Mouse (Mus musculus) embryonic facial prominence, embryonic 12.5 days (tissue): ENCODE results near the gene Saa3. TPM values are rescaled to one million over a fixed set of nuclear protein-coding genes. Genes with fewer than 3 reads are reported as not detected.

ENCODE experiments used
- ATAC-seq: fragments of 200-750 bp; cut with Nextera tagmentation; 2 replicates; pipeline ENCODE4 v1.8.0; 2017; ENCODE audit not compliant: insufficient number of reproducible peaks, insufficient read depth, low FRiP score, low TSS enrichment
- H3K27ac ChIP-seq: fragments of 300-500 bp; sonication (generic); 2 replicates; pipeline ENCODE4 v1.5.1; 2016; ENCODE audit warnings: mild to moderate bottlenecking
- H3K27me3 ChIP-seq: fragments of 300-500 bp; sonication (generic); 2 replicates; pipeline ENCODE4 v1.6.1; 2016; ENCODE audit warnings: mild to moderate bottlenecking, moderate library complexity
- H3K36me3 ChIP-seq: fragments of 300-500 bp; sonication (generic); 2 replicates; pipeline ENCODE4 v1.6.1; 2016; ENCODE audit warnings: mild to moderate bottlenecking
- H3K4me1 ChIP-seq: fragments of 300-500 bp; sonication (generic); 2 replicates; pipeline ENCODE4 v1.6.1; 2016
- H3K4me2 ChIP-seq: fragments of 300-500 bp; sonication (generic); replicated peaks from 2 replicates; pipeline ENCODE4 v1.6.1; 2016; ENCODE audit warnings: mild to moderate bottlenecking, moderate library complexity
- H3K4me3 ChIP-seq: fragments of 300-500 bp; sonication (generic); 2 replicates; pipeline ENCODE4 v1.5.1; 2016; ENCODE audit warnings: mild to moderate bottlenecking
- H3K9ac ChIP-seq: fragments of 300-500 bp; sonication (generic); 2 replicates; pipeline ENCODE4 v1.6.1; 2016; ENCODE audit warnings: mild to moderate bottlenecking, moderate library complexity
- H3K9me3 ChIP-seq: fragments of 300-500 bp; sonication (generic); 2 replicates; pipeline ENCODE4 v1.6.1; 2016; ENCODE audit warnings: mild to moderate bottlenecking, moderate library complexity
- WGBS: fragments of 180-500 bp; shearing (Covaris S2); methylation state at CpG from one replicate; pipeline ENCODE4 v1.1.7; 2016; 5-methylcytosine and 5-hydroxymethylcytosine counted together
- polyA plus RNA-seq: library from polyadenylated mRNA; unstranded; fragments of >200 nt; fragmentation: Nextera tagmentation; extraction: Ambion mirVana; gene quantifications from 2 replicates; pipeline ENCODE4 v1.2.1, GENCODE M21; 2016

Saa3 gene
- polyA plus RNA-seq, 1 experiment from 2014 or later = 0.17 TPM

DNA sequence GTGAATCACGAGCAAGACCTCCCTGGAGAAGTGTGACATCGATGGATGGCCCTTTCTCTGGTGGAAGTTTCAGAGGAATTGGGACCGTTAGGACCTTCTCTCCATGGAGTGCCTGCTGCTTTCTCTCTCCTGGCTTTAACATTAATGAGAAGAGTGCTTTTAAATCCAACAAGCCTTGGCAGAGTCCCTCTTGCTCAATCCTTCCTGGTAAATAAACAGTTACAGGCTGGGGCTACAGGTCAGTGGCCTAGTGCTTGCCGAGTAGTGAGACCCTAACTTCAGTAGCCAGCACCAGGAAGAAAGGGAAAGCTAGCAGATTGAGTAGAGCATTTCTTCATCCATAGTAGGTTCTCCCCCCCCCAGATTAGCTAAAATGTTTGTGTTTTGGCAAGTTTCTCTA, 17.0 kb upstream of the Saa3 start, which contains the start of gene Saa4:
Saa4 (minus strand) TSS at position 146 of the 400 bp plus-strand sequence.
- Histone ChIP-seq H3K27ac (no peak within 1 kb of the TSS), H3K4me3 (no peak within 1 kb of the TSS), H3K27me3 (no peaks in the 10 kb centered on the region), H3K4me2 (no peak within 1 kb of the TSS), H3K4me1 (no peaks in the 10 kb centered on the region), H3K9ac (no peak within 1 kb of the TSS), H3K9me3 (no peaks in the 10 kb centered on the region), H3K36me3 (no peaks in the 10 kb centered on the region)
- ATAC-seq = no peak
- WGBS = 84% methylated on average over 4 of the region's 4 CpGs

DNA sequence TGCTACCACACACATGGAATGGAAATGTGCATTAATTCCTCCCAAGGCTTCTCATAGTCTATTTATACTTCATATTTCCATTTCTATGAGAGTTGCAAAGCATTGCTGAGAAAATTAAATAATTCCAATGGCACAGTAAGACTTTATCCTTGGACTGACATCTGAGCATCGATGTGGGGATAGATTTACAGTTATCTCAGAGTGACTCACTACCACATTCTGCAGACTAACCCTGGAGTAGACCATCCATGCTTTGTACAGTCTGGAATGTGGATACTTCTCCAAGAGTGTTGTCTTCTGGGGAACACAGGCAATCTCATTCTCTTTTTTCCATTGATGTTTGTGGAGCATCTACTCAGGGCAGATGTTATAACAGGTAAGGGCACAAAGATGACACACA, 12.1 kb upstream of the Saa3 start:
- Histone ChIP-seq H3K27ac (no peak overlapping the region), H3K36me3 (no peaks in the 10 kb centered on the region), H3K27me3 (no peaks in the 10 kb centered on the region), H3K9ac (no peak overlapping the region), H3K4me2 (no peak overlapping the region), H3K9me3 (no peaks in the 10 kb centered on the region), H3K4me1 (no peaks in the 10 kb centered on the region), H3K4me3 (no peak overlapping the region)
- WGBS = 90% methylated on average over 1 of the region's 1 CpGs
- no peak for ATAC-seq

DNA sequence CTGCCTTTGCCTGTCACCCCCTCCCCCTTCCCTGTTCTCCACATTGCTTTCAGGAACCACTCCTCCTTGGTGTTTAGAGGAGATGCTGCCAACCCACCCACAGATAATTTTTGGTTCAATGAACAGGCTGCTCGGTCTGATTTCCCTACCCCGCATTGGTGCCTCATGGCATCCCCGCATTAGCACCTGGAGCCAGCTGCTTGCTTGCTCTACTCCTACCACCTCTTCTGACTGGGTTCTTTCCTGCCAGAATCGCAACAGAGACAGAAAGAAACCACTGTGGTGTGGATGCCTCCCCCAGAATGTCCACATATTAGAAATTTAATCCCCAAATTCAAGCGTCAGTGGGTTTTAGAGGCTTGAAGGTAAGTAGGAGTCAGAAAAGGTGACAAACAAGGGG, 8.9 kb upstream of the Saa3 start:
- H3K4me1 ChIP-seq = no peaks in the 10 kb centered on the region
- H3K27me3 ChIP-seq = no peaks in the 10 kb centered on the region
- H3K27ac ChIP-seq = no peak overlapping the region
- no peak overlapping the region for H3K4me2 ChIP-seq
- 79% methylated on average over 5 of the region's 5 CpGs for WGBS
- no peaks in the 10 kb centered on the region for H3K36me3 ChIP-seq
- H3K9ac ChIP-seq = no peak overlapping the region
- no peak for ATAC-seq
- H3K9me3 ChIP-seq = no peaks in the 10 kb centered on the region
- H3K4me3 ChIP-seq = no peak overlapping the region

DNA sequence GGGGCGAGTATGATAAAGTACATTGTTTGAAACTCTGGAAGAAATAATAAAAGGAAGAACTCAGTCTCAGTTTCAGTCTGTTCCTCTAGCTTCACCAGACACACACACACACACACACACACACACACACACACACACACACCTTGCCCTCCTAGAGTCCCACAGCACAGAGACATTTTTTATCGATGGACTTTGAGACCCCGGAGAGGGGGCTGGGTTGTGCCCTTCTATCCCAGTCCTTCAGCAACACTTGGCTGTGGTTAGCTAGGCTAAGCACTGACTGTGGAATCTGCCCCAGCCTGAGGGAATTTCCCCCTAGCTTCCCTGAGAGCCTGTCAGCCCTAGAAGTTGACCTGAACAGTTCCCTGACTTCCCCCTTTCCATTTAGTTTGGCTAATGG, 8.3 kb upstream of the Saa3 start:
- Histone ChIP-seq H3K9me3 (no peaks in the 10 kb centered on the region), H3K4me2 (no peak overlapping the region), H3K27ac (no peak overlapping the region), H3K4me3 (no peak overlapping the region), H3K9ac (no peak overlapping the region), H3K27me3 (no peaks in the 10 kb centered on the region), H3K36me3 (no peaks in the 10 kb centered on the region), H3K4me1 (no peaks in the 10 kb centered on the region)
- WGBS = 92% methylated on average over 3 of the region's 3 CpGs
- no peak for ATAC-seq

DNA sequence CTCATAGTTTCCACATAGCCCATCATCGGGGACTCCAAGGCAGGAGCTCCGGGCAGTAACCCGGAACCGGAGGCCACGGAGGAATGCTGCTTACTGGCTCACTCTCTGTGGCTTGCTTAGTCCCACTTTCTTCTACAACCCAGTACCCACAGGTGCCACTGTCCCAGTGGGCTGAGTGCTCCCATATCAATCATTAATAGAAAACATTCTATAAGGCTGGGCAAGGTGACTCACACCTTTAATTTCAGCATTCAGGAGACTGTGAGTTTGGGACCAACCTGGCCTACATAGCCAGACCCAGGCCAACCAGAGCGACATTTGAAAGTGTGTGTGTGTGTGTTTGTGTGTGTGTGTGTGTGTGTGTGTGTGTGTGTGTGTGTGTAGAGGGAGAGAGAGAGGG, 7.9 kb upstream of the Saa3 start:
- no peaks in the 10 kb centered on the region for H3K9me3 ChIP-seq
- no peak for ATAC-seq
- H3K4me1 ChIP-seq = no peaks in the 10 kb centered on the region
- 95% methylated on average over 6 of the region's 6 CpGs for WGBS
- H3K4me3 ChIP-seq = no peak overlapping the region
- no peaks in the 10 kb centered on the region for H3K27me3 ChIP-seq
- no peak overlapping the region for H3K4me2 ChIP-seq
- H3K9ac ChIP-seq = no peak overlapping the region
- no peak overlapping the region for H3K27ac ChIP-seq
- no peaks in the 10 kb centered on the region for H3K36me3 ChIP-seq

DNA sequence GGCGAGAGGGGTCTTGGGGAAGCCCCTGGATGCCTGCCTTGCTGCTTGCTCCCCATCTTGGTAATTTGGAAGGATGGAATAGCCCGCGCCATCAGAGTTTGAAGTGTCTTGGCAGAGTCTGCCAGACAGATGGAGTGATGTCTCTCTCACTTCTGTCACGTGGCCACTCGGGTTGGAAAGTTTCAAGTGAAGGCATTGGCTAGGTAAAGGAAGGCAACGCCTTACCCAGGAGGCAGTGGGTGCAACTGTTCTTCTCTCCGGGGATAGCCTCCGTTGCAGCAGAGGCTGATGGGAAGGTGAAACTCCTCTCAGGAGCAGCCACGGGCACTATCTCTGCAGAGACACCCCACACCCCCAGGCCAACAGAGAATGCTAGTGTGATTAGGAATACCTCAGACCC, 5.0 kb upstream of the Saa3 start:
- H3K36me3 ChIP-seq = no peaks in the 10 kb centered on the region
- no peaks in the 10 kb centered on the region for H3K9me3 ChIP-seq
- H3K27ac ChIP-seq = no peak overlapping the region
- H3K4me2 ChIP-seq = no peak overlapping the region
- no peak overlapping the region for H3K4me3 ChIP-seq
- 72% methylated on average over 9 of the region's 9 CpGs for WGBS
- H3K27me3 ChIP-seq = no peaks in the 10 kb centered on the region
- H3K4me1 ChIP-seq = no peaks in the 10 kb centered on the region
- no peak for ATAC-seq
- no peak overlapping the region for H3K9ac ChIP-seq

DNA sequence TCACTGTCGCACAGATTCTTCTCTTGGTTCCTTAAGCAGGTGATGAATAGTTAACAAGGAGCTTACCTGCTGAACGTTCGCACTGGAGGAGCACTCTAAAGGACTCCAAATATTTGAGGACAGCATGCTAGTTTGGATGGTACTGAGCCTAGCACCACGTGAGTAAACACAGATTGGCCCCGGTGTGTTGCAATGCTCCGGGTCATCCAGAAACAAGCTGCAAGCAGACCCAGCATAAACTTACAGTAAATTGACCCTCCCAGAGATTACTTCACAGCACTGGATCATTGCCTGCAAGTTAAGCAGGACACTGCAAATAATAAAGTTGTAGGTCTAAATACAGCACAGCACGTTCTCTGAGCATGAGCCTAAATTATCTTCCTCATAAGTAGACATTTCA, 4.0 kb upstream of the Saa3 start:
- H3K9ac ChIP-seq = no peak overlapping the region
- H3K36me3 ChIP-seq = no peaks in the 10 kb centered on the region
- H3K4me1 ChIP-seq = no peaks in the 10 kb centered on the region
- 0 out of 2 replicates have a peak, but pooled peaks have one; percentile 52 for ATAC-seq
- no peak overlapping the region for H3K27ac ChIP-seq
- H3K9me3 ChIP-seq = no peaks in the 10 kb centered on the region
- WGBS = 80% methylated on average over 7 of the region's 7 CpGs
- no peak overlapping the region for H3K4me2 ChIP-seq
- no peak overlapping the region for H3K4me3 ChIP-seq
- no peaks in the 10 kb centered on the region for H3K27me3 ChIP-seq

DNA sequence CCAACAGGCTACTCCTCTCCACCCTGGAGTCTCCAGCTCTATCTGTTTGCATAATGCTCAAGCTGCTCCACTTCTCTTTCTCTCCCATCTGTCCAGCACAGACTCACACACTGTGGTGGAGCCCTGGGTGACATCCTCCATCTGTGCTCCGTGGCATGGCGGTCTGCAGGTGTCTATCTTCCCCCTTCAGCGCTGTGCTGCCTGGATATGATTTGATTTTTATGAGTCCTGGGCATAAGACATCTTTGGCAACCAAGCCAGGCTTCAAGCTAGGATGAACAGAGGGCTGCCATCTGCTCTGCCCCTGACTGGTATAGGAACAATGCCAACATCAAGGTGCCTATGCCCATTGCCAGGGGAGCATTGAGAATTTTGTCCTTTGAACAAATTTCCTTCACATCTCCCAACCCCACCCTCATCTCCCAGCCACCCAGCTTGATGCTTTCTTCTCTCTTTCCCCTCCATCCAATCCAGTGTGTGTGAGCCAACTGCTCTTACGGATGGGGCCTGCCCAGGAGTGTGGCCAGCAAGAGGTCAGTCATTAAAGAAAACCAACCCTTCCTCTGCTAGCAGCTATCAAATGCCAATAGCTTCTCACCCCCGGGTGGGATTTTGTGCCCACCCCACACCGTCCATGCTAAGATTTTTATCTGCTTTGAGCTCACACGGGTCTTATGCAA, 3.2 kb upstream of the Saa3 start:
- no peaks in the 10 kb centered on the region for H3K27me3 ChIP-seq
- ATAC-seq = no peak
- no peak overlapping the region for H3K4me2 ChIP-seq
- H3K4me1 ChIP-seq = no peaks in the 10 kb centered on the region
- H3K9me3 ChIP-seq = no peaks in the 10 kb centered on the region
- no peak overlapping the region for H3K9ac ChIP-seq
- no peak overlapping the region for H3K4me3 ChIP-seq
- 82% methylated on average over 7 of the region's 7 CpGs for WGBS
- no peaks in the 10 kb centered on the region for H3K36me3 ChIP-seq
- H3K27ac ChIP-seq = no peak overlapping the region

DNA sequence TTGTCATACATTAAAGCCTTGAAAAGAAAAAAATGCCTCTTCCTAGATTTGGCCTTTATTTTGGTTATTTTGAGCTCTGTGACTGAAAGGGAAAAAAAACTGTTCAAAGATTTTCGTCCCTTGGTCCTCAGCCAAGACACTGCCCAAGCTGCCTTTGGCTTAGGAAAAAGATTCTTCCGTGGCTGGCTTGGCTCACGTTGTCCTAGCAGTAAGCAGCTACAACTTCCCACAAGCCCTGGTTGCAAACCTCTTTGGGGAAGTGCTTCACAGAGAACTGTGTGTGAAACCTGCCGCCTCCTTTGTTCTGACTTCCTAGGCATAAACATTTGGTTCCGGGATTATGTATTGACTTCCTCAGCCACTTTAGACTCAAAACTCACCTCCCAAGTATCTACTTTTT, 1.4 kb upstream of the Saa3 start:
- H3K4me3 ChIP-seq = no peak overlapping the region
- no peaks in the 10 kb centered on the region for H3K4me1 ChIP-seq
- no peaks in the 10 kb centered on the region for H3K27me3 ChIP-seq
- H3K9me3 ChIP-seq = no peaks in the 10 kb centered on the region
- WGBS = 62% methylated on average over 5 of the region's 5 CpGs
- no peak overlapping the region for H3K4me2 ChIP-seq
- no peak overlapping the region for H3K27ac ChIP-seq
- no peak for ATAC-seq
- H3K9ac ChIP-seq = no peak overlapping the region
- H3K36me3 ChIP-seq = no peaks in the 10 kb centered on the region

DNA sequence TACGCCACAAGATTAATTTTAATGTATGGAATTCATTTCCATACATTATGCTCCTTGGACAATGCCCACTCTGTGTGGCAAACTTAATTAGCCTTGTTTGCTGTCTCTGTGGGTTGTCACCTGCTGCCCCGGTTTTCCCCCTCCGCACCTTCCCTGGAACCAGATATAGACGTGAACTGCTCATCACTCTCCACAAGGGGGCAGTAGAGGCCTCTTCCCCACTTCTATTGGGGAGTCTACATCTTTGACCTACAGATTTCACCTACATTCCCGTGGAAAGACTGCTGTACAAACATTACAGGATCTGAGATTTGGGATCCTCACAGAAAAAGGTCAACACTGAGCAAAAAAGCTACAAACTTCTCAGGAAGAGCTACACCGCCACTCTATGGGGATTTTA, 982 bp downstream of the Saa3 start:
- Histone ChIP-seq H3K4me3 (no peak overlapping the region), H3K9me3 (no peaks in the 10 kb centered on the region), H3K36me3 (no peaks in the 10 kb centered on the region), H3K27me3 (no peaks in the 10 kb centered on the region), H3K4me1 (peaks cover 2% of the 10 kb centered on the region), H3K9ac (no peak overlapping the region), H3K27ac (no peak overlapping the region), H3K4me2 (no peak overlapping the region)
- ATAC-seq = no peak
- 35% methylated on average over 6 of the region's 6 CpGs for WGBS

DNA sequence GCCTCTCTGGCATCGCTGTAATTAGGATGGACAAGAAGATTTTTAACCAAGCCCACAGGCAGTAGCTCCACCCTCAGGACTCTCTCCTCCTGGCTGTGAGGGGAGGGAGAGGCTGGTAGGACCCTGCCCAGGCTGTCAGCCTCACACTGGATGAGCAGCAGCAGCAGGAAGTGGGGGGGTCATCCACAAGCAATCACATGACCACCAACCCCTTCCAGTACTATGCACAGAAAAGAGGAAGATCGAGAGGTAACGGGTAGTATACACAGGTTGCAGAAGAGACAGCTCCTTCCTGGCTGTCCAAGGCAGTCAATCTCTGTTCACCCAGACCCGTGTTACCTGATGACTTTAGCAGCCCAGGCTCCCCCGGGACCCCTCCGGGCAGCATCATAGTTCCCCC, 3.2 kb downstream of the Saa3 start:
- ATAC-seq = no peak
- no peaks in the 10 kb centered on the region for H3K9me3 ChIP-seq
- 71% methylated on average over 6 of the region's 6 CpGs for WGBS

DNA sequence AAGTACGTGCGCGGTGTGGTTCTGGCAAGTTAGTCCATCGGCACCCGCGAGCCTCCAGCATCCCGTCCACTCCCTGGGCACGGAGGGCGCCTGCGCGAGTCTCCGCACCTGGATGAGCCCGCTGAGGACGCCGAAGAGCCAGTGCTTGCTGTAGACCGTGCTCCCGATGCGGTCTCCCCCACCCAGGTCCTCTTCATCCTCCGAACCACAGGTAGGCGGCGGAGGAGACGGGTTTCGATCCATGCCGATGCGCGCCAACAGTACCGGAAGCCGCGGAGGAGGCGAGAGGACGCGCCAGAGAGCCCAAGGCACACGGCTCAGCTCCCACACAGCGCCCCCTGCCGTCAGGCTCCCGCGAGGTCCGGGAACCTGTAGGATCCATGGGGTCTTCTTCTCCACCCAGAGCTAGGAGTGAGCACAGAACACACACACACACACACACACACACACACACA, 5.1 kb downstream of the Saa3 start, which contains the start of gene Saal1:
Saal1 (minus strand) TSS at position 291 of the 455 bp plus-strand sequence.
- Histone ChIP-seq H3K4me1 (peaks cover 5% of the 10 kb centered on the region), H3K27ac (peak within 1 kb of the TSS; percentile 81), H3K27me3 (no peaks in the 10 kb centered on the region), H3K36me3 (peaks cover 25% of the 10 kb centered on the region), H3K9ac (peak within 1 kb of the TSS; percentile 82), H3K4me2 (peak within 1 kb of the TSS; percentile 57), H3K9me3 (no peaks in the 10 kb centered on the region), H3K4me3 (peak within 1 kb of the TSS; percentile 73)
- ATAC-seq = peak; percentile 92
- 1% methylated on average over 38 of the region's 38 CpGs for WGBS

More for the DNA sequence above, 3.2 kb downstream of the Saa3 start:
- Histone ChIP-seq H3K27me3 (no peaks in the 10 kb centered on the region), H3K4me1 (peaks cover 5% of the 10 kb centered on the region), H3K27ac (no peak overlapping the region), H3K4me3 (no peak overlapping the region), H3K36me3 (peaks cover 10% of the 10 kb centered on the region; the same call in 1 of the 2 replicates), H3K4me2 (no peak overlapping the region), H3K9ac (no peak overlapping the region)
